Mouse (Mus musculus) G1E (cell line): ENCODE measurements around the gene Tppp2.

ENCODE experiments used
- CTCF ChIP-seq: IDR thresholded peaks from 2 replicates; pipeline ENCODE4 v1.5.1; 2012; ENCODE audit warnings: low read depth, low read length, inconsistent platforms, mixed read lengths
- GATA1 ChIP-seq: IDR thresholded peaks from 2 replicates; pipeline ENCODE4 v1.6.1; 2012; ENCODE audit warnings: borderline replicate concordance, low read length, inconsistent platforms, mixed read lengths
- GATA2 ChIP-seq: IDR thresholded peaks from 2 replicates; pipeline ENCODE4 v1.6.1; 2012; ENCODE audit warnings: low read depth, low read length, inconsistent platforms, borderline replicate concordance
- POLR2AphosphoS5 ChIP-seq: IDR thresholded peaks from 2 replicates; pipeline ENCODE4 v1.6.1; 2012; ENCODE audit warnings: low read depth, low read length, inconsistent platforms; ENCODE audit not compliant: insufficient replicate concordance
- TAL1 ChIP-seq: conservative IDR thresholded peaks from 2 replicates; pipeline ENCODE4 v1.6.1; 2012; ENCODE audit warnings: low read depth, low read length, inconsistent platforms, mixed read lengths

DNA sequence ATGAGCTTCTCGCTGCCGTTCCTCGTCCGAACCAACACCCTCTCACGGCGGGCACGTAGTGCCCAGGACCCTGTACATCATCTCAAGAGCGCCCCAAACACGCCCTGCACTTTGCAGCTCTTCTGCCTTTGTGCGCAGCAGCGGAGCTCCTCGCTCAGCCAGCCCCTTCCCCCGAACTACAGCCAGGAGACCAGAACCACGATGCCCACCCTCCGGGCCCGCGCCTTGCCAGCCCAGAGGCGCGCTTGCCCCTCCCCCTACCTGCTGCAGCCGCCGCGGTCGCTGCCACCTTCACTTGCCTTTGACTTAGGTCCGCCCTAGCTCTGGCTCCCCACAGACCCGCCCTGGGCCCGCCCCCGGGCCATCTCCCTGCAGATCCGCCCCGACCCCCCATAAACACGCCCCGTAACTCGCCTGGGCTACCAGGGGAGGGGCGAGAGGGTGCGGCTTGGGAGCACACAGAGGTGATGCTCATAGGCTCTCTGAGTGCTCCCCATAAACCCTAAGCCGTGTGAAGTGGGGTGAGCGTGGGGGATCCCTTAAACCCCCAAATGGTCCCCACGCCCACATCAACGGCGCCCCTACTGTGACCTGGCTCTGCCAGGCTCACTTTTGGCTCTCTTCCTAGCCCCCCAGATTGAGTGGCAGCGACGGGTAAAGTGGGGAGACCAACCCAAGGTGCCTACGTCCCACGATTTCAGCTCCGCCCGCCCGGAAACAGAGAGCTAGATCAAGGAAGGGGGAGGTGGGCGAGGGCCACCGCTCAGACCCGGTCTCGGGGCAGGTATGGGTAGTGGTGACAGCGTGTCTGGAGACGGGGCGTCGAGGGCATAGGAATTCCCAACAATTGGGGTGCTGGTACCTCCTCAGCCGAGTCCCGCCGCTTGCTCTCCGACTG lies 4.9 kb upstream of the Tppp2 start:
- TF ChIP-seq CTCF (no peak), GATA1 (no peak), GATA2 (no peak), POLR2AphosphoS5 (no peak), TAL1 (no peak)
